ENCODE assay signal across 31 mouse cellular contexts in the genomic region with DNA sequence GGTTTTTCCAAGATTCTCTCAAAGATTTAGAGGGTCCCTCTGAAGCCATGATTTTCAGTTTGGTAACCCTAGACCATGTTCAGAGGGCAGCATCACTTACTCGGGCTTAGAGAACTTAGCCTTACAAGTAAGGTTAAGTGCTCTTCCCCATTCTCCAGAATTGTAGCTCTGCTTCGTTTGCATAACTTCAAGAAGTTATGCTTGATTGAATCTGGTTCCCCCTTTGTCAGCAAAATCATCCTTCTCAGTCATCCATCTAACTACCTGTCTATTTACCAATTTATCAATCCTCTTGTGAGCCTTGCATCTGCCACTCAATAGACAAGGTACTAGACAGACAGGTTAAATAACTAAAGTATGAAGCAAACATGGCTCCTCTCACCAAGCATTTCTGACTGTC.
"Had no signal": no experiment of that assay in that cellular context is flagged by ENCODE, and none has a peak within 500 bp of the region (broad histone marks: within the 10 kb centered on the region; RNA-seq: fewer than 3 reads in every experiment).

No protein-coding gene starts in this region.

- H3K27me3 ChIP-seq: limb, embryonic 12.5 days; limb, embryonic 13.5 days; limb, embryonic 15.5 days; liver, embryonic 12.5 days; liver, embryonic 13.5 days; liver, embryonic 15.5 days; lung, embryonic 15.5 days; megakaryocyte, embryonic 14.5 days; midbrain, embryonic 12.5 days; midbrain, embryonic 13.5 days; midbrain, embryonic 15.5 days had no signal

- H3K4me1 ChIP-seq: limb, embryonic 10.5 days; limb, embryonic 12.5 days; limb, embryonic 13.5 days; limb, embryonic 15.5 days; liver, embryonic 12.5 days; liver, embryonic 13.5 days; liver, embryonic 15.5 days; lung, embryonic 15.5 days; megakaryocyte, embryonic 14.5 days; midbrain, embryonic 10.5 days; midbrain, embryonic 12.5 days; midbrain, embryonic 13.5 days; midbrain, embryonic 15.5 days had no signal

- H3K9ac ChIP-seq: limb, embryonic 12.5 days; limb, embryonic 13.5 days; limb, embryonic 15.5 days; liver, embryonic 12.5 days; liver, embryonic 13.5 days; liver, embryonic 14.5 days; liver, embryonic 15.5 days; liver, postnatal 0 days; lung, embryonic 14.5 days; lung, embryonic 15.5 days; midbrain, embryonic 12.5 days; midbrain, embryonic 13.5 days; midbrain, embryonic 15.5 days had no signal

- DNase-seq: left cerebral cortex, postnatal 4 days; liver; liver, embryonic 13.5 days; liver, postnatal 0 days; lung, adult 18-20 months; lung, adult 2 months; lung, embryonic 14.5 days; lung, postnatal 10 days; lung, postnatal 14 days; lung, postnatal 36 days; lung, postnatal 4 days; midbrain, embryonic 14.5 days had no signal

- H3K9me3 ChIP-seq: limb, embryonic 10.5 days; limb, embryonic 12.5 days; limb, embryonic 13.5 days; limb, embryonic 15.5 days; liver, embryonic 12.5 days; liver, embryonic 13.5 days; liver, embryonic 15.5 days; lung, embryonic 15.5 days; megakaryocyte, embryonic 14.5 days; midbrain, embryonic 10.5 days; midbrain, embryonic 12.5 days; midbrain, embryonic 13.5 days; midbrain, embryonic 15.5 days had no signal

- H3K4me2 ChIP-seq: limb, embryonic 12.5 days; limb, embryonic 13.5 days; limb, embryonic 15.5 days; liver, embryonic 11.5 days; liver, embryonic 12.5 days; liver, embryonic 13.5 days; liver, embryonic 15.5 days; lung, embryonic 14.5 days; lung, embryonic 15.5 days; midbrain, embryonic 11.5 days; midbrain, embryonic 12.5 days; midbrain, embryonic 13.5 days; midbrain, embryonic 15.5 days had no signal

- H3K4me3 ChIP-seq: limb, embryonic 10.5 days; limb, embryonic 12.5 days; limb, embryonic 13.5 days; limb, embryonic 15.5 days; liver, embryonic 12.5 days; liver, embryonic 13.5 days; liver, embryonic 15.5 days; lung, embryonic 15.5 days; megakaryocyte, embryonic 14.5 days; midbrain, embryonic 10.5 days; midbrain, embryonic 12.5 days; midbrain, embryonic 13.5 days; midbrain, embryonic 15.5 days; myocyte had no signal

- ATAC-seq: liver, embryonic 12.5 days; liver, postnatal 0 days; lung, postnatal 0 days; midbrain, embryonic 13.5 days; midbrain, embryonic 15.5 days; midbrain, embryonic 16.5 days had no signal

- H3K27ac ChIP-seq: limb, embryonic 10.5 days; limb, embryonic 12.5 days; limb, embryonic 13.5 days; limb, embryonic 15.5 days; liver, embryonic 12.5 days; liver, embryonic 13.5 days; liver, embryonic 14.5 days; liver, embryonic 15.5 days; lung, embryonic 15.5 days; macrophage; midbrain, embryonic 10.5 days; midbrain, embryonic 12.5 days; midbrain, embryonic 13.5 days; midbrain, embryonic 15.5 days had no signal

- H3K36me3 ChIP-seq: limb, embryonic 10.5 days; limb, embryonic 12.5 days; limb, embryonic 13.5 days; limb, embryonic 15.5 days; liver, embryonic 12.5 days; liver, embryonic 13.5 days; liver, embryonic 15.5 days; lung, embryonic 15.5 days; midbrain, embryonic 10.5 days; midbrain, embryonic 12.5 days; midbrain, embryonic 13.5 days; midbrain, embryonic 15.5 days had no signal
